Mouse (Mus musculus) telencephalon, adult 2 months (tissue): Measurements from ENCODE around the gene Fam19a1.

Experiments
- DNase-seq: peaks from one replicate; pipeline ENCODE4 v3.0.0-alpha.2; 2011; ENCODE audit warnings: low read depth, low spot score

Gene Fam19a1

DNA sequence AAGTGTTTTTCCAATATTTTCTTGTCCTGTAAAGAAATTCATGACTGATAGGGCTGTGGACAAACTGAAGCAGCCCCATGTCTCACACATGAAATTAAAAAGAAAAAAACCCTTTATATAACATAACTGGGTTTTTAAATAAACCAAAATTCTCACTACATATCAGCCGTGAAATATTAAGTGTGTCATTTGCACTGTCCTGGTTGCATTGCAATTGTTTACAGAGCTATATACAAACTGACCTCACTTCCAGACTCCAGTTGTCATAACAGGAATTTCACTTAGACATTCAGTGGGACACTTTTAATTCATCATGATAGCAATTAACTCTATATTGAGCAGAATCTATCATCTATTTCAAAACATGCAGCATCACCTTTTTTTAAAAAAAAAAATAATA, 553.4 kb downstream of the Fam19a1 start:
- DNase-seq, result no peak

DNA sequence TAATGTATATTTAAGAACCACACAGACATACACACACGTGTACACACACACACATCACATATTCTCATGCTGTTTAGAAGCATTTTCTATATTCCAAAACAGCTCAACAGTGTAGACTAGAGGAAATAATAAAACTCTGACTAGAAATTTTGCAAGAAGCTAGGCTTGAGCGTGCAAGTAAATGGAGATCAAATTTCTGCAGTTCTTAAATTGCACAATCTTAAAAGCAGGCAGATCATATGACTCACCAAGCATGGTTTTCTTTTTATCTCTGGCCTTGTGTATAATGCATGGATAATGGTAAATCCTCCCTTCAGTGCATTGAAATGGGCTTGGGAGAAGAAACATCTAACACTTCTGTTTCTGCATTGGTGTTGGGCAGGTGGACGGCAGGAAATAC, 564.9 kb downstream of the Fam19a1 start:
- DNase-seq, result no peak
